Mouse (Mus musculus) C3H10T1/2 (cell line): Measurements from ENCODE around the gene Ovol3. TPM values are rescaled to one million over a fixed set of nuclear protein-coding genes. Genes with fewer than 3 reads are reported as not detected.

Experiments
- polyA plus RNA-seq, 2 experiments: library from polyadenylated mRNA; unstranded; fragments of >200 nt; fragmentation: generic; extraction: Trizol; gene quantifications; one replicate each; pipeline ENCODE4 v1.2.1; 2012; ENCODE audit warnings: missing spikeins in 2 of 2

Gene Ovol3
- polyA plus RNA-seq, result under 1 TPM in 1 of 2 experiments, not detected in 1; 0.08 TPM

DNA sequence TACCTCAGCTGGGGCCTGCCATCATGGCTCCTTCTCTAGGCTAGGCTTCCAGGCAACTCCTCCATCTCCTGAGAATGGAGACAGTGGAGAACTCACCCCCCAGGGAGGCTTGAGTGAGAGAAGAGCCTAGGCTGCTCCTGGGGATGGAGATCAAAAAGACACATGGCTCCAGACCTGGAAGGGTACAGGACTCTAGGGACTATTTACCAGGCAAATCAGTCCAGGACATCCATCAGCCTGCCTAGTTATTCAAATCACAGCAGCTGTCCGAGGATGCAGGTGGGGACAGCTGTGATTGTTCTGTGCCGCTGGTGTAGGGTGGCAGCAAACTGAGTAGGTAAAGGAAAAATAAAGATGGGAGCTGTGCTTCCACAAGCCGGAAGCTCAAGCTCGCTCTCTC, at the start of gene Ovol3:
Gene Ovol3 (minus strand): TSS at position 101 of the 400 bp plus-strand sequence.

DNA sequence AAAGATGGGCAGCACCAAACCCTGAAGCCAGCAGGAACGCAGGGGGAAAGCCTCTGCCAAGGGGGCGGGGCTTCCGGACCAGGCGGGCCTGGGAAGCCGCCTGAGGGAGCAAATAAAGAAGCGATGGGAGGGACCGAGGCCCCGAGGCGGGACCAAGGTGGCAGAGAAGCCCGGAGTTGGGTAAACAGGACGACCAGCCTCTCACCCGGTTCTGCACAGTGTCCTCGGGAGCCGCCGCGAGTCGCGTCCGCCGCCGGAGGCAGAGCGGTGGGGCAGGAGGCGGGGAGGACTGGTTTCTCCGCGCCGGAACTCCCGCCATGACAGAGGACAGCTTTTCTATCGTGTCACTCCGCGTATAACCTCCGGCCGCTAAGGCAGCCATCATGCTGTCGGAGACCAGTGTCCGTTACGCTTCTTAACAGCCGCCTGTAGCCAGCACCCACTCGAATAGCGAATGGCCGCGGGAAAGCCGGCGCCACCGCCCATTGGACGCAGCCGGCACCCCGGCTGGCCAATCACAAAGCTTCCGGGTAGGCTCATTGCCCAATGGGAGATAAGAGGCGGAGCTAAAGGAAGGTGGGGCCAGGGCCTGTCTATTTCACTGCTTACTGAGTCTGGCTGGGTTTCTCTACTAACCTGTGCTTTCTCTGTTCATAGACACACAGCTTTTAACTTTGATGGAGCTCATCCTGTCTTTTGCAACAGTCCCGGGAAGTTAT, 44.6 kb upstream of the Ovol3 start, which contains the start of the genes Thap8 and Wdr62:
Gene Thap8 (plus strand): TSS at position 144 of the 719 bp plus-strand sequence.
Gene Wdr62 (minus strand): TSS at position 469 of the 719 bp plus-strand sequence.

DNA sequence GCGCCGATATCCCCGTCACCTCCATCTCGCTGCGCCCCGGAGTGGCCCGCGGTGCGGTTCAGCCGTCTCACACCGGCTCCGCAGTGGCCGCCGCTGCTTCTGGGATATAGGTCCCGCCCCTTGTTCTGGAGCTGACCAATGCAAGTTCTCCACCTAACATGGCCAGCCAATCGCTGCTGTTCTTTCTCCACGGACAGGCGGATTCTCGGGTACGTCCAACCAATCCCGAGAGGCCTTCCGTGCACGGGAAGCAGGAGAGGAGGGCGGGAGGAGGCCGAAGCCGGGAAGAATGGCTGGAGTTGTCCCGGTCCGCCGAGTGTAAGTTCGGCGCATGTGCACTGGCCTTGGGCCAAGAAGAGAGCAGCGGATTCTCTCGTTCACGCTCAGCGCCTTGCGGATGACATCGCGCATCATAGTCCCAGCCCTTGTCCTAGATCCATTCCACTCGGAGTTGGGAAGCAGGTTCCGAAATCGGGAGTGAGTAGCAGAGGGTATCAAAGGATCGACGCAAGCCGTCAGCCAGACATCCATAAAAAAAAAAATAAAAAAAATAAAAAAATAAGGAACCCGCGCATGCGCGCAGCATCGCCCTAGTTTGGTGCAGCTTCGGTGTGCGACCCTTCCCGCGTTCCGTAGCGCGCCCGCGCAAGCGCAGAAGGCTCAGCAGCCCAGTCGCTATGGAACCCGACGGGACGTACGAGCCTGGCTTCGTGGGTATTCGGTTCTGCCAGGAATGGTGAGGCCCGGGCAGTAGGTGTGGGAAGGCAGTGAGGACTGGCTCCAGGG, 3.7 kb downstream of the Ovol3 start, which contains the start of the genes Polr2i and Tbcb:
Gene Polr2i (plus strand): TSS at position 280 of the 786 bp plus-strand sequence.
Gene Tbcb (minus strand): TSS at position 604 of the 786 bp plus-strand sequence.

DNA sequence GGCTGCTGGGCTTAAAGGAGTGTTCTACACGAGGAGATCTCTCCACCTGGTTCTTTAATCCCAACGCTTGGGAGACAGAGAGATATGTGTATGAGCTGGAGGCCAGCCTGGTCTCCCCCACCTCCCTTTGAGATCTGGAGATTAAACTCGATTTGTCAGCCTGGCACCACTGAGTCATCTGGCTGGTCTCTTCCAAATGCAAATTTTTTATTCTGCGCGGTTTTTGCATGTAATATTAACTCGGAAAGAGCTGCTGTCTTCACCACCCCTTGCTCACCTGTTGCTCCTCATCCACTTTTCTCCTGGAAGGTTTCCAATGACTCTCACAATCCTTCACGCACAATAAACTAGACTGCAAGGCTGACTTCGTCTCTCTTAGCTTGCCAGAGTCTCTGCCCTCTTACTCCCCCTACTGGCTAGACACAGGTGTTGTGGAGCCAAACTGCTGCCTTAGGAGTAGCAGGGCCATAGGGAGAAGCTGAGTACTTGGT, 37.0 kb downstream of the Ovol3 start, which contains the start of gene Capns1:
Gene Capns1 (minus strand): TSS at position 331 of the 491 bp plus-strand sequence.

DNA sequence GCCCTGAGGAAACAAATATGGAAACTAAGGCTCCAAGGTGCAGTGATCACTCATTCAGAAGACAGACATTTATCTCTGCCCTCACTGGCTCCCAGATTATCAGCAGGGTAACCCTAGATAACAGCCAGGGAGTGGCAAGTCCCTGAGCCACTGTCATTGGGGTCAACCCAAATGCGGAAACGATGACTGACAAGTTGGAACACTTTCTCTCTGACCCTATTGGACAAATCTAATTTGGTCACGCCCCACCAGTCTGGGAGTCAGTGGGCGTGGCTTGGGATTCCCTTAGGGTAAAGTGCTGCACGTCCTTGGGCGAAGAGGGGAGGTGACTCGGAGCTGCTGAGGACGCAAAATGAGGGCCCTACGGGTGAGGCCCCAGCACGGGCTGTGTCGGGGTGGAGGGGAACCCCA, 51.6 kb downstream of the Ovol3 start, which contains the start of gene Cox7a1:
Gene Cox7a1 (plus strand): TSS at position 266 of the 411 bp plus-strand sequence.

Other genes starting within 250 kb of the Ovol3 start
- 1 to 10 TPM in 1 of 2 experiments, under 1 TPM in 1; 0.07 to 2.3 TPM for gene Zfp14, start 184.3 kb downstream of the Ovol3 start, polyA plus RNA-seq
- 1 to 10 TPM in 1 of 2 experiments, under 1 TPM in 1; 0.41 to 2.9 TPM for gene Zfp82, start 162.8 kb downstream of the Ovol3 start, polyA plus RNA-seq
- under 1 TPM; 0.02 to 0.77 TPM for gene Gm26920, start 145.3 kb downstream of the Ovol3 start, polyA plus RNA-seq
- gene Zfp566, start 145.2 kb downstream of the Ovol3 start, polyA plus RNA-seq, result 1 to 10 TPM in 1 of 2 experiments, under 1 TPM in 1; 0.22 to 4.5 TPM
- 10 to 100 TPM in 1 of 2 experiments, under 1 TPM in 1; 0.92 to 11.2 TPM for gene Zfp260, start 140.9 kb downstream of the Ovol3 start, polyA plus RNA-seq
- gene Zfp382, start 113.8 kb downstream of the Ovol3 start, polyA plus RNA-seq, result 1 to 10 TPM in 1 of 2 experiments, under 1 TPM in 1; 0.15 to 2.5 TPM
- gene Zfp146, start 66.0 kb downstream of the Ovol3 start, polyA plus RNA-seq, result 10 to 100 TPM in 1 of 2 experiments, under 1 TPM in 1; 0.48 to 12.2 TPM
- gene Cox7a1, start 51.6 kb downstream of the Ovol3 start, polyA plus RNA-seq, result 1 to 10 TPM; 2.7 to 6.7 TPM
- gene Capns1, start 36.9 kb downstream of the Ovol3 start, polyA plus RNA-seq, result 100 to 1,000 TPM; 667 to 923 TPM
- 100 to 1,000 TPM; 140 to 190 TPM for gene Polr2i, start 3.8 kb downstream of the Ovol3 start, polyA plus RNA-seq
- 100 to 1,000 TPM; 159 to 336 TPM for gene Tbcb, start 3.5 kb downstream of the Ovol3 start, polyA plus RNA-seq
- gene Thap8, start 44.4 kb upstream of the Ovol3 start, polyA plus RNA-seq, result under 1 TPM; 0.15 to 0.45 TPM
- gene Wdr62, start 44.7 kb upstream of the Ovol3 start, polyA plus RNA-seq, result 10 to 100 TPM; 12.7 to 22.5 TPM
- gene Clip3, start 56.0 kb upstream of the Ovol3 start, polyA plus RNA-seq, result 100 to 1,000 TPM in 1 of 2 experiments, 10 to 100 TPM in 1; 59.0 to 203 TPM
- 10 to 100 TPM; 28.8 to 45.8 TPM for gene Alkbh6, start 73.0 kb upstream of the Ovol3 start, polyA plus RNA-seq
- 1 to 10 TPM in 1 of 2 experiments, under 1 TPM in 1; 0.21 to 1.4 TPM for gene Syne4, start 79.1 kb upstream of the Ovol3 start, polyA plus RNA-seq
- gene E130208F15Rik, start 86.0 kb upstream of the Ovol3 start, polyA plus RNA-seq, result not detected
- 10 to 100 TPM; 13.5 to 16.3 TPM for gene Sdhaf1, start 88.2 kb upstream of the Ovol3 start, polyA plus RNA-seq
- gene Lrfn3, start 127.0 kb upstream of the Ovol3 start, polyA plus RNA-seq, result 1 to 10 TPM; 2.1 to 5.0 TPM
- gene Tyrobp, start 178.0 kb upstream of the Ovol3 start, polyA plus RNA-seq, result not detected
- not detected for gene Hcst, start 184.1 kb upstream of the Ovol3 start, polyA plus RNA-seq
- gene Nfkbid, start 186.0 kb upstream of the Ovol3 start, polyA plus RNA-seq, result not detected
- under 1 TPM; 0.02 to 0.13 TPM for gene Aplp1, start 209.8 kb upstream of the Ovol3 start, polyA plus RNA-seq
- gene Kirrel2, start 222.0 kb upstream of the Ovol3 start, polyA plus RNA-seq, result not detected
- gene Nphs1, start 222.6 kb upstream of the Ovol3 start, polyA plus RNA-seq, result under 1 TPM; 0.28 TPM